Mouse (Mus musculus) left cerebral cortex, postnatal 25 days (tissue): ENCODE results near the gene Slc9a8. TPM values are rescaled to one million over a fixed set of nuclear protein-coding genes. Genes with fewer than 3 reads are reported as not detected.
"Not testable (repeated sequence)": the region's sequence is repeated elsewhere in the genome, so short reads cannot be mapped to it uniquely, and the experiment has no call there.

Experiments used
- DNase-seq, 2 experiments: peaks; one replicate each; pipeline ENCODE4 v3.0.0; 2022; ENCODE audit warnings: low spot score in 2 of 2, mixed read lengths in 1 of 2
- intact Hi-C: fragments of 180-260 bp; cut with DNase I; formaldehyde crosslinking; loops from one replicate; pipeline ENCODE4 v1.15.1; 2025
- total RNA-seq, 2 experiments: library from RNA; stranded (reverse); gene quantifications; 2 replicates each; pipeline ENCODE4 v1.2.3; 2021

The Slc9a8 gene
- total RNA-seq, result 10 to 100 TPM; 24.7 to 31.0 TPM

GRCm38 (mm10) chr2:167421330-167422149, at the start of gene Slc9a8:
Gene Slc9a8 (plus strand): TSS chr2:167421712.
- DNase-seq, result peak; percentile 93 to 95
- intact Hi-C loops, result loop anchor here (1.0 to 5.0 kb wide), 4 partner anchors 71 to 359 kb away; partner anchors contain the start of genes B4galt5, Rnf114, Spata2 and Znfx1

- DNase-seq, result peak; percentile 20 to 75
- intact Hi-C loops, result no loop called here
Observed at GRCm38 (mm10) chr2:167373266-167373665, 48.2 kb upstream of the Slc9a8 start.

- intact Hi-C loops, result no loop called here
- peak in 1 of 2 experiments; percentile 75 for DNase-seq
Observed at GRCm38 (mm10) chr2:167374191-167374805, 47.2 kb upstream of the Slc9a8 start.

- DNase-seq, result no peak
- intact Hi-C loops, result no loop called here
Observed at GRCm38 (mm10) chr2:167375135-167375534, 46.4 kb upstream of the Slc9a8 start.

- intact Hi-C loops, result no loop called here
- DNase-seq, result no peak
Observed at GRCm38 (mm10) chr2:167375688-167376087, 45.8 kb upstream of the Slc9a8 start.

- peak; percentile 30 to 69 for DNase-seq
- intact Hi-C loops, result no loop called here
Observed at GRCm38 (mm10) chr2:167376160-167376564, 45.4 kb upstream of the Slc9a8 start.

- DNase-seq, result no peak
- intact Hi-C loops, result no loop called here
Observed at GRCm38 (mm10) chr2:167377697-167378096, 43.8 kb upstream of the Slc9a8 start.

GRCm38 (mm10) chr2:167378972-167379371, 42.5 kb upstream of the Slc9a8 start:
- intact Hi-C loops, result no loop called here
- no peak for DNase-seq

GRCm38 (mm10) chr2:167380615-167381285, 40.8 kb upstream of the Slc9a8 start:
- intact Hi-C loops, result no loop called here
- no peak for DNase-seq

- intact Hi-C loops, result no loop called here
- no peak for DNase-seq
Observed at GRCm38 (mm10) chr2:167381596-167381995, 39.9 kb upstream of the Slc9a8 start.

GRCm38 (mm10) chr2:167382389-167382788, 39.1 kb upstream of the Slc9a8 start:
- intact Hi-C loops, result no loop called here
- DNase-seq, result no peak

GRCm38 (mm10) chr2:167383666-167384083, 37.8 kb upstream of the Slc9a8 start:
- intact Hi-C loops, result no loop called here

GRCm38 (mm10) chr2:167386456-167386855, 35.1 kb upstream of the Slc9a8 start:
- intact Hi-C loops, result no loop called here
- no peak for DNase-seq

More at GRCm38 (mm10) chr2:167383666-167384083, 37.8 kb upstream of the Slc9a8 start:
- DNase-seq, result no peak

- no peak for DNase-seq
- intact Hi-C loops, result no loop called here
Observed at GRCm38 (mm10) chr2:167386998-167387397, 34.5 kb upstream of the Slc9a8 start.

GRCm38 (mm10) chr2:167394426-167394825, 27.1 kb upstream of the Slc9a8 start:
- intact Hi-C loops, result no loop called here
- no peak for DNase-seq

- DNase-seq, intact Hi-C loops: not testable (repeated sequence)
Observed at GRCm38 (mm10) chr2:167396420-167396819, 25.1 kb upstream of the Slc9a8 start.

- no peak for DNase-seq
- intact Hi-C loops, result no loop called here
Observed at GRCm38 (mm10) chr2:167399012-167399411, 22.5 kb upstream of the Slc9a8 start.

GRCm38 (mm10) chr2:167399646-167400045, 21.9 kb upstream of the Slc9a8 start:
- DNase-seq, result no peak
- intact Hi-C loops, result no loop called here

- intact Hi-C loops, result no loop called here
- DNase-seq, result no peak
Observed at GRCm38 (mm10) chr2:167403085-167403484, 18.4 kb upstream of the Slc9a8 start.
